Mouse (Mus musculus) CH12.LX (cell line): ENCODE data around the gene Trmt112.

ENCODE experiments used
- CTCF ChIP-seq, 2 experiments: IDR thresholded peaks in 1 of 2; conservative IDR thresholded peaks in 1 of 2; 2 replicates each; pipeline ENCODE4 v1.5.1; 2011 to 2012; ENCODE audit warnings: low read depth in 2 of 2, low read length in 2 of 2, improper control_type of control experiment in 1 of 2, inconsistent platforms in 1 of 2, mild to moderate bottlenecking in 1 of 2, moderate library complexity in 1 of 2
- E2F4 ChIP-seq: IDR thresholded peaks from 2 replicates; pipeline ENCODE4 v1.6.1; 2011; ENCODE audit warnings: low read depth, low read length, improper control_type of control experiment; ENCODE audit not compliant: insufficient replicate concordance
- MAX ChIP-seq: IDR thresholded peaks from 2 replicates; pipeline ENCODE4 v1.6.1; 2011; ENCODE audit warnings: low read length, improper control_type of control experiment
- MAZ ChIP-seq: IDR thresholded peaks from 2 replicates; pipeline ENCODE4 v1.6.1; 2012; ENCODE audit warnings: low read depth, mild to moderate bottlenecking, inconsistent platforms, low read length, improper control_type of control experiment, moderate library complexity
- MEF2A ChIP-seq: IDR thresholded peaks from 2 replicates; pipeline ENCODE4 v1.6.1; 2014; ENCODE audit warnings: low read depth, mild to moderate bottlenecking, inconsistent platforms, low read length, improper control_type of control experiment, borderline replicate concordance
- POLR2A ChIP-seq: IDR thresholded peaks from 2 replicates; pipeline ENCODE4 v1.6.1; 2011; ENCODE audit warnings: low read depth, mild to moderate bottlenecking, improper control_type of control experiment, low read length
- RCOR1 ChIP-seq: conservative IDR thresholded peaks from 2 replicates; pipeline ENCODE4 v1.6.1; 2012; ENCODE audit warnings: low read depth, mild to moderate bottlenecking, inconsistent platforms, low read length, improper control_type of control experiment
- SMC3 ChIP-seq: IDR thresholded peaks from 2 replicates; pipeline ENCODE4 v1.6.1; 2011; ENCODE audit warnings: low read depth, low read length, improper control_type of control experiment
- USF2 ChIP-seq: conservative IDR thresholded peaks from 2 replicates; pipeline ENCODE4 v1.6.1; 2011; ENCODE audit warnings: low read depth, low read length, improper control_type of control experiment

DNA sequence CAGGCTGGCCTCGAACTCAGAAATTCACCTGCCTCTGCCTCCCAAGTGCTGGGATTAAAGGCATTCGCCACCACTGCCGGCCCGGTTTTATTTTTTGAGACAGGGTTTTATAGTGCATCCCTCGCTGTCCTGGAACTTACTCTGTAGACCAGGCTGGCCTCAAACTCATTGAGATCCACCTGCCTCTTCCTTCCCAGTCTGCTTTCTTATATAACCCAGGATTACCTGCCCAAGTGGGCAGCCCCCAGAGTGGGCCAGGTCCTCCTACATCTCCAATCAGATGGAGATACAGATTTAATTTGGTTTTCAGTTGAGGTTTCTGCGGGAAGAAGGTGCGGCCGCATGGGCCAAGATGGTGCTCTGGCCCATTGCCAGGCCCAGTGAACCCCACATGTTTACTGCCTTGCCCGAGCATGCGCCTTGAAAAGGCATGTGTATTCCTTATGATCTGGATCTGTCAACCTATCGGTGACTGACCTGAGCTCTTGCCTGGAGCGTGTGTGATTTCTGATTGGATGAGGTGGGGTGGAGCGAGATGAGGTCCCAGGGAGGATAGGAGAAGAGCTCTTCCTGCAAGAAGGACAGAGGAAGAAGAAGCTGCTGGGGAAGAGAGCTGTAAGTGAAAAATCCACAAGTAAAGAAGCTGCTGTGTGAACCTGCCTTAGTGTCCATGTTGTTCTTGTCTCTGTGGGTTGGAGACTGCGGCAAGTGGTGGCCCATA is 15.6 kb upstream of the Trmt112 start:
- no peak for TF ChIP-seq E2F4
- peak; percentile 87 for TF ChIP-seq POLR2A
- peak; percentile 89 for TF ChIP-seq MAX
- TF ChIP-seq CTCF (conservative IDR thresholded peaks at IDR 0.05 in 1 of 2, IDR thresholded peaks at IDR 0.05 in 1 of 2; ENCODE audit: low read depth in 2 of 2, low read length in 2 of 2) = no peak
- TF ChIP-seq RCOR1 = no peak
- TF ChIP-seq MEF2A = no peak
- TF ChIP-seq SMC3 = no peak
- TF ChIP-seq MAZ = no peak
- TF ChIP-seq USF2 = no peak
